Mouse (Mus musculus): ENCODE results near the gene Tor2a. TPM values are rescaled to one million over a fixed set of nuclear protein-coding genes. Genes with fewer than 3 reads are reported as not detected.

Gene Tor2a
- total and polyA plus RNA-seq, 3 experiments = 33.3 to 53.8 (median 41.4) TPM

GRCm38 (mm10) chr2:32712934-32713817, 43.9 kb upstream of the Tor2a start, which contains the start of gene Cdk9 (continued):
- TF ChIP-seq ZKSCAN1 (IDR thresholded peaks at IDR 0.05; ENCODE audit: borderline replicate concordance, low read depth, low read length) (no peak), MXI1 (IDR thresholded peaks at IDR 0.05; ENCODE audit: low read depth, low read length) (peak; percentile 38), ZNF384 (IDR thresholded peaks at IDR 0.05; ENCODE audit: low read depth, low read length) (no peak), PAX5 (IDR thresholded peaks at IDR 0.05; ENCODE audit: low read length) (no peak), HCFC1 (IDR thresholded peaks at IDR 0.05; ENCODE audit: low read depth, low read length) (peak; percentile 31), RAD21 (IDR thresholded peaks at IDR 0.05; ENCODE audit: low read depth, low read length) (peak; percentile 90), JUND (conservative IDR thresholded peaks at IDR 0.05; ENCODE audit: low read depth, low read length) (no peak), E2F4 (IDR thresholded peaks at IDR 0.05; ENCODE audit: insufficient replicate concordance, low read depth, low read length) (no peak), JUN (IDR thresholded peaks at IDR 0.05; ENCODE audit: insufficient read depth, low read depth, low read length) (no peak), KAT2A (IDR thresholded peaks at IDR 0.05; ENCODE audit: insufficient replicate concordance, low read length) (no peak), NRF1 (IDR thresholded peaks at IDR 0.05; ENCODE audit: low read depth, low read length) (no peak), TBP (conservative IDR thresholded peaks at IDR 0.05; ENCODE audit: low read depth, low read length) (no peak), IRF4 (IDR thresholded peaks at IDR 0.05; ENCODE audit: low read depth, low read length) (peak; percentile 53; the same call in 1 of the 2 replicates), SIN3A (IDR thresholded peaks at IDR 0.05; ENCODE audit: low read length) (peak; percentile 71), MAFK (IDR thresholded peaks at IDR 0.05; ENCODE audit: insufficient replicate concordance, low read length) (no peak), TCF12 (IDR thresholded peaks at IDR 0.05; ENCODE audit: low read depth, low read length) (peak; percentile 56; the same call in 1 of the 2 replicates), POLR2A (IDR thresholded peaks at IDR 0.05; ENCODE audit: low read depth, low read length) (peak; percentile 35; the same call in 1 of the 2 replicates)

- TF ChIP-seq MAX (IDR thresholded peaks at IDR 0.05; ENCODE audit: low read length) = no peak
- no peak for TF ChIP-seq MYC (IDR thresholded peaks at IDR 0.05; ENCODE audit: low read depth, low read length)
- no peak for TF ChIP-seq GABPA (IDR thresholded peaks at IDR 0.05; ENCODE audit: insufficient replicate concordance, low read depth, low read length)
- no peak for TF ChIP-seq TBP (conservative IDR thresholded peaks at IDR 0.05; ENCODE audit: low read depth, low read length)
- TF ChIP-seq SIN3A (IDR thresholded peaks at IDR 0.05; ENCODE audit: low read length) = peak; percentile 7; the same call in 1 of the 2 replicates
- TF ChIP-seq ETS1 (conservative IDR thresholded peaks at IDR 0.05; ENCODE audit: low read depth, low read length) = no peak
- TF ChIP-seq ZC3H11A (IDR thresholded peaks at IDR 0.05; ENCODE audit: low read depth, low read length) = no peak
- H3K4me1 ChIP-seq (ENCODE audit: control insufficient read depth in 1 of 2, insufficient read depth in 2 of 2) = peaks cover 36 to 59% of the 10 kb centered on the region in 2 experiments
- in situ Hi-C loops (cut with MboI; ENCODE audit: low pct_ligation_motif_present, low pct_unique_long_range_greater_than_20kb, low sequenced_read_pairs) = loop anchor here (5.0 kb wide), 1 partner anchor 43 kb away; the partner anchor contains the start of gene Tor2a
- peak overlapping the region; percentile 47 for H3K9ac ChIP-seq (ENCODE audit: insufficient read depth, low read depth)
- no peak for DNase-seq (ENCODE audit: extremely low read depth)
- peaks cover 10 to 21% of the 10 kb centered on the region in 2 experiments for H3K36me3 ChIP-seq (replicated peaks in 1 of 2; ENCODE audit: control insufficient read depth in 1 of 2, insufficient read depth in 1 of 2, low read length in 1 of 2)
- peak overlapping the region; percentile 80 for H3K27ac ChIP-seq (ENCODE audit: insufficient read depth, low read depth)
- no peaks in the 10 kb centered on the region for H3K27me3 ChIP-seq (replicated peaks)
- dilution Hi-C loops (cut with MboI; ENCODE audit: extremely low pct_ligation_motif_present, extremely low pct_unique_long_range_greater_than_20kb, low sequenced_read_pairs) = no loop called here
- H3K79me2 ChIP-seq (replicated peaks; ENCODE audit: control insufficient read depth, extremely low read depth, insufficient read depth, poor library complexity, severe bottlenecking) = peaks cover 30% of the 10 kb centered on the region
- peak overlapping the region; percentile 50 for H3K4me2 ChIP-seq (ENCODE audit: insufficient read depth, low read depth, poor library complexity, severe bottlenecking)
- H3K4me3 ChIP-seq (replicated peaks in 1 of 3; ENCODE audit: low read depth in 2 of 3, low read length in 2 of 3, poor library complexity in 1 of 3) = no peak overlapping the region
- H3K9me3 ChIP-seq (replicated peaks; ENCODE audit: low read length) = peaks cover 6% of the 10 kb centered on the region
Observed at GRCm38 (mm10) chr2:32714117-32714986, 42.7 kb upstream of the Tor2a start.

Data from CH12.LX (cell line).